Mouse (Mus musculus): ENCODE measurements around the gene Rerg. TPM values are rescaled to one million over a fixed set of nuclear protein-coding genes. Genes with fewer than 3 reads are reported as not detected.

Rerg gene
- polyA plus RNA-seq, 1 experiment from 2014 or later, result 23.9 TPM

DNA sequence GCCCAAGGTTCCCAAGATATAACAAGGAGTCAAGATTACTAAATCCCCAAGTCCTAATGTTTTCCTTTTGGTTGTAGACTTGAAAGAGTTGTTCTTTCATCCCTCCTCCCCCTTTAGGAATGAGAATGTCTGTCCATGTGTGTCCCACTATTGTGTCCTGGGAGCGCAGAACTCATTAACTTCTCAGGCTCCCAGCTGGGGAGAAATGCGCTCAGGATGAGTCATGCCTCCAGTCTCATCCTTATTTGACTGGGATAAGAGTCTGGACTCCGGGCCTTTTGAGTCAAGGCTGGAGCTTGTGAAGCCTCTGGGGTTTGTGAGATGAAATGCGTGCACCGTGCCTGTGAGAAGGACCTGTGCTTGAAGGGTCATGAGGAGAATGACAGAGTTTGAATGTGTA lies 144.8 kb downstream of the Rerg start:
- no peaks in the 10 kb centered on the region for H3K36me3 ChIP-seq (ENCODE audit: insufficient read depth, low read length)
- no peaks in the 10 kb centered on the region for H3K9me3 ChIP-seq (replicated peaks; ENCODE audit: low read length)
- H3K4me2 ChIP-seq (ENCODE audit: low read length), result no peak overlapping the region
- DNase-seq (ENCODE audit: low spot score) (peak; percentile 17), ATAC-seq (replicated peaks; ENCODE audit: low FRiP score, low read depth) (no peak)
- H3K27me3 ChIP-seq (ENCODE audit: insufficient read depth, low read length), result no peaks in the 10 kb centered on the region
- no peak overlapping the region for H3K4me3 ChIP-seq (replicated peaks; ENCODE audit: low read depth, low read length)
- H3K9ac ChIP-seq (ENCODE audit: low read depth, low read length), result no peak overlapping the region
- H3K27ac ChIP-seq, result no peak overlapping the region
- H3K4me1 ChIP-seq (replicated peaks; ENCODE audit: insufficient read depth, low read length), result no peaks in the 10 kb centered on the region
- no peak for TF ChIP-seq CTCF (IDR thresholded peaks at IDR 0.05; ENCODE audit: low read depth)
- 71% methylated on average over 5 of the region's 5 CpGs for WGBS

DNA sequence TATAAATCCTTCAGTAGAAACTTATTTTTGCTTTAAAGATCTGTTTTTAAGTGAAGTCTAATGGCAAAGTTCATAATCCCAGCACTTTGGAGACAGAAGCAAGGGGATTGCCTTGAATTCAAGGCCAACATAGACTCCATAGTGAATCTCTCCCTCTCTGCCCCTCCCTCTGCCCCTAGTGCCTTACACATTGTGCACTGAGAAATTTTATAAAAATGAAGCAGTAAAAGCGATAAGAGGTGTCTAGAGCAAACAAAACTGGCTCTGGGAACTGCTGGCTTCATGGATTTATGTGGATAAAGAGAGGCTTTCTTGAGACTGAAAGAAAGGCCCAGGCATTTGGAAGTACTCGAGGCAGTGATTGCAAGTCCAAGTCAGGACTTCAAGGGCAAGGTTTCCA lies 145.8 kb downstream of the Rerg start:
- no peaks in the 10 kb centered on the region for H3K36me3 ChIP-seq (ENCODE audit: insufficient read depth, low read length)
- H3K4me3 ChIP-seq (replicated peaks; ENCODE audit: low read depth, low read length), result no peak overlapping the region
- no peak for TF ChIP-seq CTCF (IDR thresholded peaks at IDR 0.05; ENCODE audit: low read depth)
- no peak overlapping the region for H3K4me2 ChIP-seq (ENCODE audit: low read length)
- no peaks in the 10 kb centered on the region for H3K4me1 ChIP-seq (replicated peaks; ENCODE audit: insufficient read depth, low read length)
- WGBS, result 81% methylated on average over 2 of the region's 2 CpGs
- H3K27ac ChIP-seq, result no peak overlapping the region
- no peaks in the 10 kb centered on the region for H3K27me3 ChIP-seq (ENCODE audit: insufficient read depth, low read length)
- H3K9ac ChIP-seq (ENCODE audit: low read depth, low read length), result no peak overlapping the region
- no peak for ATAC-seq (replicated peaks; ENCODE audit: low FRiP score, low read depth)
- DNase-seq (ENCODE audit: low spot score), result no peak
- no peaks in the 10 kb centered on the region for H3K9me3 ChIP-seq (replicated peaks; ENCODE audit: low read length)

DNA sequence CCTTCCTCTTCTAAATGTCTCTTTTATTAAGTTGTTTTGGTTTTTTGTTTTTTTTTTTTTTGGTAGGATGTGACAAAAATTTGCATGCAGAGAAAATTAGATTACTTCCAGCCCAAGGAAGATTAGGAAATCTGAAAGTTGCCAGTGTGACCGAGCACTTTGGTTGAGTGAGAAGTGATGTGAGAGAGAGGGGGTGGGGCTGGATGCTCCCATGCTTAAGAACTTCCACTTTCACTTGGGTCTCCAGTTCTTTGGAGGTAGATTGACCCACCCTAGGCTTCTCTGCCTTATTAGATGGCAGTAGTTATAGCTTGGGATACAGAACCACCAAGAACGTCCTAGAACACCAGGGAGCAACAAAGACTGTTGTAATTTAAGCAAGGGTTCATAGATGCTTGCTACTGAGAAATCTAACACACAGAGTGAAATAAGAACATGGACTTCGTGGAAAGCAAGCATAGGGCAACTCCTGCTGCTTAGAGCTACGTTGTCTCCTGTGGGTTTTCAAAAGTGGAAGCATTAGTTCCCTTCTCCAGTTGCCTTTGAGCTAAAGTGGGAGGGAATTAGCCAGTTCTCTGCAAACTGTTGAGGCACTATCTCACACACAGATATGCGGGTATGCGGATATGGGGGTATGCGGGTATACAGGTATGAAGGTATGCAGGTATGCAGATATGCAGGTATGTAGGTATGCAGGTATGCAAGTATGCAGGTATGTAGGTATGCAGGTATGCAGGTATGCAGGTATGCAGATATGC lies 152.9 kb downstream of the Rerg start:
- Histone ChIP-seq H3K9ac (ENCODE audit: low read depth, low read length) (no peak overlapping the region), H3K4me3 (replicated peaks; ENCODE audit: low read depth, low read length) (no peak overlapping the region), H3K9me3 (replicated peaks; ENCODE audit: low read length) (no peaks in the 10 kb centered on the region), H3K4me2 (ENCODE audit: low read length) (no peak overlapping the region), H3K27me3 (ENCODE audit: insufficient read depth, low read length) (no peaks in the 10 kb centered on the region), H3K27ac (no peak overlapping the region), H3K4me1 (replicated peaks; ENCODE audit: insufficient read depth, low read length) (no peaks in the 10 kb centered on the region), H3K36me3 (ENCODE audit: insufficient read depth, low read length) (no peaks in the 10 kb centered on the region)
- DNase-seq (ENCODE audit: low spot score) (no peak), ATAC-seq (replicated peaks; ENCODE audit: low FRiP score, low read depth) (no peak)
- TF ChIP-seq CTCF (IDR thresholded peaks at IDR 0.05; ENCODE audit: low read depth), result no peak
- WGBS, result 86% methylated on average over 7 of the region's 7 CpGs

DNA sequence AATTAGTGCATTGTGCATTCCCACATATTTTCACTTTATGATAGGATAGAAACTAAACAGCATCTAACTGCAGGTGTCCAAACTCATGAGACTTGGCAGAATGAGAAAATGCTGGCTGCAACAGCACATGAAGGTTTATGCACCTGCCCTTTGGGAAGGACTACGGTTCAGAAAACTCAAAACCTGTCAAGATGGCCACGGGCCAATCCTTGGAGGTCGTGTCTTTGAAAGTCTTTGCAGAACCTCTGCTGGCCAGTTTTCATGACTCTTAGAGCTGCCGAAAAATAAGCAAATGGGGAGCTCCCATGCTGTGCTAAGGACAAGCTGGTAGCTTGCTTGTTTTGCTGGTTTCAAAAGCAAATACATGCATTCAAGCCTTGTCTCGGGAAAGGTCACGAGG lies 156.0 kb downstream of the Rerg start:
- 63% methylated on average over 6 of the region's 6 CpGs for WGBS
- H3K9me3 ChIP-seq (replicated peaks; ENCODE audit: low read length), result no peaks in the 10 kb centered on the region
- ATAC-seq (replicated peaks; ENCODE audit: low FRiP score, low read depth), result no peak
- H3K4me1 ChIP-seq (replicated peaks; ENCODE audit: insufficient read depth, low read length), result no peaks in the 10 kb centered on the region
- H3K9ac ChIP-seq (ENCODE audit: low read depth, low read length), result no peak overlapping the region
- H3K4me2 ChIP-seq (ENCODE audit: low read length), result no peak overlapping the region
- H3K27me3 ChIP-seq (ENCODE audit: insufficient read depth, low read length), result no peaks in the 10 kb centered on the region
- DNase-seq (ENCODE audit: low spot score), result no peak
- no peak for TF ChIP-seq CTCF (IDR thresholded peaks at IDR 0.05; ENCODE audit: low read depth)
- H3K27ac ChIP-seq, result no peak overlapping the region
- no peaks in the 10 kb centered on the region for H3K36me3 ChIP-seq (ENCODE audit: insufficient read depth, low read length)
- H3K4me3 ChIP-seq (replicated peaks; ENCODE audit: low read depth, low read length), result no peak overlapping the region

DNA sequence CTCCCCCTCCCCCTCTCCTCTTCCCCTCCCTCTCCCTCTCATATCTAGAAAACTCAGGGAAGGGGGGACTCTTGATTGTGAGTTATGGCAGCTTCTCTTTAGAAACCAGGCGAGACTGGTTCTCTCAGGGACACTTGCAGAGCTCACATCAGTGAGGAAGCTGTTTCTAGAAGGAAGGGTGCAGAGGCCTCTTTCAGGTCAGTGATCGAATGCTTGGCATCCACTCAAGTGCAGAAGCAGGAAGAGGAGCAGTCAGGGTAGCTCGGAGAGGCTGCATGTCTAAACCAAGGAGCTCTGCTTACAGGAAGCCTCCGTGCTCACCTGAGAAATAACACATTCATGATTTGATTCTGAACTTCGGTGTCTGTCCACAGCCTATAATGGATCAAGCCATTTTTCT lies 159.1 kb downstream of the Rerg start:
- ATAC-seq (replicated peaks; ENCODE audit: low FRiP score, low read depth), result no peak

More for the DNA sequence above, 159.1 kb downstream of the Rerg start:
- no peaks in the 10 kb centered on the region for H3K27me3 ChIP-seq (ENCODE audit: insufficient read depth, low read length)
- no peak for DNase-seq (ENCODE audit: low spot score)
- H3K9me3 ChIP-seq (replicated peaks; ENCODE audit: low read length), result no peaks in the 10 kb centered on the region
- no peaks in the 10 kb centered on the region for H3K36me3 ChIP-seq (ENCODE audit: insufficient read depth, low read length)
- no peak overlapping the region for H3K4me2 ChIP-seq (ENCODE audit: low read length)
- no peak overlapping the region for H3K4me3 ChIP-seq (replicated peaks; ENCODE audit: low read depth, low read length)
- no peak overlapping the region for H3K27ac ChIP-seq
- H3K9ac ChIP-seq (ENCODE audit: low read depth, low read length), result no peak overlapping the region
- 59% methylated on average over 5 of the region's 5 CpGs for WGBS
- TF ChIP-seq CTCF (IDR thresholded peaks at IDR 0.05; ENCODE audit: low read depth), result no peak
- H3K4me1 ChIP-seq (replicated peaks; ENCODE audit: insufficient read depth, low read length), result no peaks in the 10 kb centered on the region

Other genes starting within 250 kb of the Rerg start
- 0.23 and 0.34 TPM in 2 replicates for gene Erp27, start 248.3 kb downstream of the Rerg start, polyA plus RNA-seq (2015; fragmentation: Nextera tagmentation; extraction: Ambion mirVana)
- gene Pde6h, start 246.7 kb downstream of the Rerg start, polyA plus RNA-seq (2015; fragmentation: Nextera tagmentation; extraction: Ambion mirVana), result 0.04 and 0.67 TPM in 2 replicates
- gene Arhgdib, start 228.6 kb downstream of the Rerg start, polyA plus RNA-seq (2015; fragmentation: Nextera tagmentation; extraction: Ambion mirVana), result 105 and 106 TPM in 2 replicates
- 18.3 and 18.4 TPM in 2 replicates for gene Ptpro, start 81.8 kb upstream of the Rerg start, polyA plus RNA-seq (2015; fragmentation: Nextera tagmentation; extraction: Ambion mirVana)

All from kidney, postnatal 0 days (tissue).